23 mouse cellular contexts compared by ENCODE assay signal in the genomic region with DNA sequence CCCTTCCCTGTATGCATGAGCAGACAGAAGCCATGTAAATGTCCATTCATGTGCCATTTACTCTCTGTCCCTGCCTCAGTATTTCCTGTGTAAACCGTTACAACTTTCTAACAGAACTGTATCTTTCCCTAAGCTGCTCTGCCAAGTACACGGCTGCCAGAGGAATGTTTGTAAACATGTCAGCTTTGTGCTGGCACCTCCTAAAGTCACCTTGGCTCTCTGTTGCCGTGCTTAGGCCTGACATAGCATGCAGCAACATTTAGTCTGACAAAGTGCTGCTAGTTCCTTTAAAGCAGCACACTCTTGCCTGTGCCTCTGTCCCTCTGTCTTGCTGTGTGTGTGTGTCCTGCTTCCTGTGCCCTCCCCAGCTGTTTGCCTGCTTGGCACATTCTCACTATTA. TPM values are rescaled to one million over a fixed set of nuclear protein-coding genes. Genes with fewer than 3 reads are reported as not detected.
A peak's percentile ranks its signal among the peaks of the same experiment; 100 is the strongest.
DNase-seq lines count a peak whose midpoint lies in the region; ATAC-seq and TF ChIP-seq lines count a peak whose summit lies in the region.
"Had no signal": no experiment of that assay in that cellular context is flagged by ENCODE, and none has a peak within 500 bp of the region (broad histone marks: within the 10 kb centered on the region; RNA-seq: fewer than 3 reads in every experiment).

No protein-coding gene starts in this region.

- no peak overlapping the region for H3K4me3 ChIP-seq in forebrain, embryonic 14.5 days (ENCODE audit: low read depth, low read length)
- H3K4me3 ChIP-seq in forebrain, embryonic 13.5 days: no peak overlapping the region
- H3K4me3 ChIP-seq in heart, embryonic 11.5 days (ENCODE audit: low read depth, low read length): no peak overlapping the region
- H3K4me3 ChIP-seq in megakaryocyte, embryonic 14.5 days (replicated peaks): peak overlapping the region; percentile 74
- no peak overlapping the region for H3K4me3 ChIP-seq in olfactory bulb, adult 2 months (ENCODE audit: insufficient read depth, low read depth, low read length)
- no peak overlapping the region for H3K4me3 ChIP-seq in intestine, embryonic 15.5 days (replicated peaks)
- H3K4me3 ChIP-seq: embryonic facial prominence, embryonic 10.5 days; forebrain, embryonic 15.5 days; kidney, embryonic 15.5 days; limb, embryonic 10.5 days; liver, embryonic 12.5 days; midbrain, embryonic 12.5 days; neural tube, embryonic 12.5 days had no signal

- H3K9ac ChIP-seq in forebrain, embryonic 14.5 days (ENCODE audit: low read length): no peak overlapping the region
- no peak overlapping the region for H3K9ac ChIP-seq in forebrain, embryonic 13.5 days
- no peak overlapping the region for H3K9ac ChIP-seq in heart, embryonic 11.5 days (ENCODE audit: low read depth, low read length)
- H3K9ac ChIP-seq in intestine, embryonic 15.5 days: no peak overlapping the region
- H3K9ac ChIP-seq: forebrain, embryonic 15.5 days; hindbrain, embryonic 14.5 days; kidney, embryonic 15.5 days; liver, embryonic 12.5 days; midbrain, embryonic 12.5 days; neural tube, embryonic 12.5 days had no signal

- DNase-seq in forebrain, embryonic 14.5 days (ENCODE audit: low spot score): peak; percentile 29
- peak; percentile 12 to 50 for DNase-seq in heart, adult 9 months (ENCODE audit: low spot score in 2 of 2)
- DNase-seq: cerebellum, adult 9-10 months; right cerebral cortex, adult 18-20 months had no signal

- TF ChIP-seq CTCF in olfactory bulb, adult 2 months (IDR thresholded peaks at IDR 0.05; ENCODE audit: insufficient read depth, low read depth, low read length): no peak

- H3K4me2 ChIP-seq in forebrain, embryonic 14.5 days (ENCODE audit: low read length): no peak overlapping the region
- H3K4me2 ChIP-seq in forebrain, embryonic 13.5 days: no peak overlapping the region
- H3K4me2 ChIP-seq in heart, embryonic 11.5 days: no peak overlapping the region
- no peak overlapping the region for H3K4me2 ChIP-seq in intestine, embryonic 15.5 days (replicated peaks)
- H3K4me2 ChIP-seq: forebrain, embryonic 15.5 days; hindbrain, embryonic 14.5 days; kidney, embryonic 15.5 days; liver, embryonic 12.5 days; midbrain, embryonic 12.5 days; neural tube, embryonic 12.5 days had no signal

- no peak for ATAC-seq in forebrain, embryonic 14.5 days
- ATAC-seq in forebrain, embryonic 13.5 days: no peak
- ATAC-seq in heart, embryonic 11.5 days (replicated peaks; ENCODE audit: insufficient number of reproducible peaks, low FRiP score, low TSS enrichment): no peak
- ATAC-seq in megakaryocyte, adult 5-6 weeks (ENCODE audit: poor library complexity, severe bottlenecking): no peak
- no peak for ATAC-seq in intestine, embryonic 15.5 days
- ATAC-seq: activated CD4-positive, CD25-positive, alpha-beta regulatory T cell, adult 4 months; intestine, embryonic 16.5 days had no signal

- peaks cover 95% of the 10 kb centered on the region for H3K36me3 ChIP-seq in forebrain, embryonic 14.5 days (ENCODE audit: control insufficient read depth, insufficient read depth, low read length)
- H3K36me3 ChIP-seq in forebrain, embryonic 13.5 days (ENCODE audit: poor library complexity, severe bottlenecking): peaks cover 95% of the 10 kb centered on the region
- H3K36me3 ChIP-seq in heart, embryonic 11.5 days (ENCODE audit: control insufficient read depth, insufficient read depth, low read length): peaks cover 43% of the 10 kb centered on the region
- H3K36me3 ChIP-seq in megakaryocyte, embryonic 14.5 days (replicated peaks; ENCODE audit: low read length): peaks cover 95% of the 10 kb centered on the region
- peaks cover 30% of the 10 kb centered on the region for H3K36me3 ChIP-seq in intestine, embryonic 15.5 days

- 60% methylated on average over 3 of the region's 3 CpGs for WGBS in forebrain, embryonic 14.5 days
- 74% methylated on average over 3 of the region's 3 CpGs for WGBS in forebrain, embryonic 13.5 days
- WGBS in heart, embryonic 11.5 days (ENCODE audit: insufficient replicate concordance): 60% methylated on average over 3 of the region's 3 CpGs
- WGBS in olfactory bulb, adult 2 months: 28% methylated on average over 3 of the region's 3 CpGs
- 64% methylated on average over 3 of the region's 3 CpGs for WGBS in intestine, embryonic 15.5 days

- no peak for TF ChIP-seq POLR2A in olfactory bulb, adult 2 months (IDR thresholded peaks at IDR 0.05; ENCODE audit: insufficient read depth, low read depth, low read length)

- no peak overlapping the region for H3K27ac ChIP-seq in forebrain, embryonic 14.5 days (ENCODE audit: low read depth, low read length)
- H3K27ac ChIP-seq in forebrain, embryonic 13.5 days: no peak overlapping the region
- H3K27ac ChIP-seq in heart, embryonic 11.5 days (ENCODE audit: low read depth, low read length): no peak overlapping the region
- 0 out of 2 replicates have a peak overlapping the region, but pooled peaks have one; percentile 40 for H3K27ac ChIP-seq in olfactory bulb, adult 2 months (ENCODE audit: insufficient read depth, low read depth, low read length)
- H3K27ac ChIP-seq in intestine, embryonic 15.5 days: no peak overlapping the region
- H3K27ac ChIP-seq: embryonic facial prominence, embryonic 10.5 days; forebrain, embryonic 15.5 days; hindbrain, embryonic 14.5 days; kidney, embryonic 15.5 days; limb, embryonic 10.5 days; liver, embryonic 12.5 days; macrophage; midbrain, embryonic 12.5 days; neural tube, embryonic 12.5 days; stomach, postnatal 0 days had no signal

- no peaks in the 10 kb centered on the region for H3K9me3 ChIP-seq in forebrain, embryonic 14.5 days (replicated peaks; ENCODE audit: control insufficient read depth, low read length)
- H3K9me3 ChIP-seq in forebrain, embryonic 13.5 days (replicated peaks): no peaks in the 10 kb centered on the region
- no peaks in the 10 kb centered on the region for H3K9me3 ChIP-seq in heart, embryonic 11.5 days (replicated peaks; ENCODE audit: control insufficient read depth, low read length)
- H3K9me3 ChIP-seq in megakaryocyte, embryonic 14.5 days: peaks cover 4% of the 10 kb centered on the region; the same call in 1 of the 2 replicates
- H3K9me3 ChIP-seq in intestine, embryonic 15.5 days: no peaks in the 10 kb centered on the region
- H3K9me3 ChIP-seq: embryonic facial prominence, embryonic 10.5 days; forebrain, embryonic 15.5 days; G1E; kidney, embryonic 15.5 days; limb, embryonic 10.5 days; liver, embryonic 12.5 days; midbrain, embryonic 12.5 days; neural tube, embryonic 12.5 days had no signal

- H3K4me1 ChIP-seq in forebrain, embryonic 14.5 days (ENCODE audit: control insufficient read depth, insufficient read depth, low read length): no peaks in the 10 kb centered on the region
- no peaks in the 10 kb centered on the region for H3K4me1 ChIP-seq in forebrain, embryonic 13.5 days
- no peaks in the 10 kb centered on the region for H3K4me1 ChIP-seq in heart, embryonic 11.5 days (ENCODE audit: control insufficient read depth, insufficient read depth, low read length)
- peaks cover 22% of the 10 kb centered on the region for H3K4me1 ChIP-seq in megakaryocyte, embryonic 14.5 days
- no peaks in the 10 kb centered on the region for H3K4me1 ChIP-seq in olfactory bulb, adult 2 months (ENCODE audit: control insufficient read depth, insufficient read depth, low read length)
- no peaks in the 10 kb centered on the region for H3K4me1 ChIP-seq in intestine, embryonic 15.5 days (replicated peaks)
- H3K4me1 ChIP-seq: embryonic facial prominence, embryonic 10.5 days; forebrain, embryonic 15.5 days; kidney, embryonic 15.5 days; limb, embryonic 10.5 days; liver, embryonic 12.5 days; midbrain, embryonic 12.5 days; neural tube, embryonic 12.5 days had no signal

- no peaks in the 10 kb centered on the region for H3K27me3 ChIP-seq in forebrain, embryonic 14.5 days (replicated peaks; ENCODE audit: control insufficient read depth, insufficient read depth, low read length)
- H3K27me3 ChIP-seq in forebrain, embryonic 13.5 days: no peaks in the 10 kb centered on the region
- no peaks in the 10 kb centered on the region for H3K27me3 ChIP-seq in heart, embryonic 11.5 days (ENCODE audit: control insufficient read depth, insufficient read depth, low read length)
- H3K27me3 ChIP-seq in megakaryocyte, embryonic 14.5 days (replicated peaks): no peaks in the 10 kb centered on the region
- no peaks in the 10 kb centered on the region for H3K27me3 ChIP-seq in intestine, embryonic 15.5 days (replicated peaks)
- H3K27me3 ChIP-seq: forebrain, embryonic 15.5 days; kidney, embryonic 15.5 days; liver, embryonic 12.5 days; midbrain, embryonic 12.5 days; neural tube, embryonic 12.5 days had no signal

RNA-seq across cellular contexts. Expression of gene Cyp51, which starts 37.3 kb away (rescaled TPM):
- 137 and 169 TPM in 2 replicates for polyA plus RNA-seq in forebrain, embryonic 14.5 days (2014; fragmentation: Nextera tagmentation; extraction: Ambion mirVana)
- 115 and 126 TPM in 2 replicates for polyA plus RNA-seq in forebrain, embryonic 13.5 days (2015; fragmentation: Nextera tagmentation; extraction: Ambion mirVana)
- polyA plus RNA-seq in heart, embryonic 11.5 days (2014; fragmentation: Nextera tagmentation; extraction: Ambion mirVana): 54.7 and 61.2 TPM in 2 replicates
- polyA plus RNA-seq in megakaryocyte, embryonic 14.5 days (2012; ENCODE audit: insufficient read depth, low replicate concordance): 58.0 and 614 TPM in 2 replicates
- total RNA-seq in megakaryocyte, adult 5-6 weeks (2015): 14.1 and 18.5 TPM in 2 replicates
- 17.5 and 20.9 TPM in 2 replicates for total RNA-seq in megakaryocyte, adult 5-6 weeks (2017)
- not detected in 2 replicates for polyA plus RNA-seq in olfactory bulb, adult 2 months (2012; ENCODE audit: insufficient read depth, insufficient read length, low replicate concordance, missing spikeins)
- 100 and 113 TPM in 2 replicates for polyA plus RNA-seq in intestine, embryonic 15.5 days (2015; fragmentation: Nextera tagmentation; extraction: Ambion mirVana)

Comparison
In these comparisons a context has a peak if more than half of its experiments do, and no peak if none do; other contexts are left out.
1. RNA of gene Cyp51, which starts 37.3 kb away (polyA plus RNA-seq): 137 to 169 TPM in forebrain, embryonic 14.5 days, 115 to 126 TPM in forebrain, embryonic 13.5 days, 100 to 113 TPM in intestine, embryonic 15.5 days, 58.0 to 614 TPM in megakaryocyte, embryonic 14.5 days and 54.7 to 61.2 TPM in heart, embryonic 11.5 days; not detected in olfactory bulb, adult 2 months; every median in the first group is over 10 times any median in the second.